Mouse (Mus musculus) limb, embryonic 11.5 days (tissue): ENCODE data around the gene Yars. TPM values are rescaled to one million over a fixed set of nuclear protein-coding genes. Genes with fewer than 3 reads are reported as not detected.
A peak's percentile ranks its signal among the peaks of the same experiment; 100 is the strongest.

ENCODE experiments used
- ATAC-seq: fragments of 200-750 bp; cut with Nextera tagmentation; 2 replicates; pipeline ENCODE4 v1.8.0; 2017; ENCODE audit warnings: low read depth; ENCODE audit not compliant: insufficient number of reproducible peaks, low FRiP score, low TSS enrichment
- DNase-seq: peaks from one replicate; pipeline ENCODE4 v3.0.0-alpha.2; 2015; ENCODE audit warnings: low spot score
- H3K27ac ChIP-seq: fragments of 300-500 bp; sonication (generic); replicated peaks from 2 replicates; pipeline ENCODE4 v1.5.1; 2014; ENCODE audit warnings: low read depth, mild to moderate bottlenecking, low read length
- H3K27me3 ChIP-seq: fragments of 300-500 bp; sonication (generic); 2 replicates; pipeline ENCODE4 v1.6.1; 2014; ENCODE audit warnings: mild to moderate bottlenecking, low read length, mixed read lengths; ENCODE audit not compliant: control insufficient read depth, insufficient read depth
- H3K36me3 ChIP-seq: fragments of 300-500 bp; sonication (generic); 2 replicates; pipeline ENCODE4 v1.6.1; 2014; ENCODE audit warnings: mild to moderate bottlenecking, low read length, moderate library complexity, mixed read lengths; ENCODE audit not compliant: control insufficient read depth, insufficient read depth
- H3K4me1 ChIP-seq: fragments of 300-500 bp; sonication (generic); 2 replicates; pipeline ENCODE4 v1.6.1; 2014; ENCODE audit warnings: low read length, mixed read lengths; ENCODE audit not compliant: control insufficient read depth, insufficient read depth
- H3K4me2 ChIP-seq: fragments of 300-500 bp; sonication (generic); 2 replicates; pipeline ENCODE4 v1.6.1; 2014; ENCODE audit warnings: low read depth, mild to moderate bottlenecking, moderate library complexity; ENCODE audit not compliant: severe bottlenecking
- H3K4me3 ChIP-seq: fragments of 300-500 bp; sonication (generic); 2 replicates; pipeline ENCODE4 v1.5.1; 2014; ENCODE audit warnings: low read depth, low read length
- H3K9ac ChIP-seq: fragments of 300-500 bp; sonication (generic); 2 replicates; pipeline ENCODE4 v1.6.1; 2014; ENCODE audit warnings: mild to moderate bottlenecking, low read length
- H3K9me3 ChIP-seq: fragments of 300-500 bp; sonication (generic); 2 replicates; pipeline ENCODE4 v1.6.1; 2016; ENCODE audit warnings: low read length; ENCODE audit not compliant: control insufficient read depth
- WGBS: fragments of 180-500 bp; shearing (Covaris S2); extraction: QIAGEN DNeasy Blood & Tissue Kit; methylation state at CpG from one replicate; pipeline ENCODE4 v1.1.7; 2014; 5-methylcytosine and 5-hydroxymethylcytosine counted together
- polyA plus RNA-seq: library from polyadenylated mRNA; unstranded; fragments of >200 nt; fragmentation: Nextera tagmentation; extraction: Ambion mirVana; gene quantifications from 2 replicates; pipeline ENCODE4 v1.2.1, GENCODE M21; 2014

Gene Yars
- polyA plus RNA-seq, 1 experiment from 2014 or later: 84.8 TPM

- no peak for DNase-seq
- H3K4me3 ChIP-seq: no peak overlapping the region
- 87% methylated on average over 4 of the region's 4 CpGs for WGBS
- no peak for ATAC-seq
- H3K4me1 ChIP-seq: no peaks in the 10 kb centered on the region
- no peak overlapping the region for H3K9ac ChIP-seq
- no peak overlapping the region for H3K27ac ChIP-seq
- no peaks in the 10 kb centered on the region for H3K27me3 ChIP-seq
- no peaks in the 10 kb centered on the region for H3K9me3 ChIP-seq
- H3K4me2 ChIP-seq: no peak overlapping the region
- H3K36me3 ChIP-seq: peaks cover 2% of the 10 kb centered on the region; the same call in 1 of the 2 replicates
Measured at GRCm38 (mm10) chr4:129161581-129162255, 27.8 kb upstream of the Yars start.

- 89% methylated on average over 1 of the region's 1 CpGs for WGBS
- ATAC-seq: no peak
- peaks cover 22% of the 10 kb centered on the region for H3K36me3 ChIP-seq
Measured at GRCm38 (mm10) chr4:129172529-129172928, 17.0 kb upstream of the Yars start.

GRCm38 (mm10) chr4:129179560-129179959 is 10.0 kb upstream of the Yars start:
- no peak for ATAC-seq
- 72% methylated on average over 1 of the region's 1 CpGs for WGBS

More at GRCm38 (mm10) chr4:129172529-129172928, 17.0 kb upstream of the Yars start:
- no peaks in the 10 kb centered on the region for H3K27me3 ChIP-seq
- no peak overlapping the region for H3K9ac ChIP-seq
- H3K4me3 ChIP-seq: no peak overlapping the region
- H3K4me1 ChIP-seq: no peaks in the 10 kb centered on the region
- no peak for DNase-seq
- H3K27ac ChIP-seq: no peak overlapping the region
- H3K4me2 ChIP-seq: no peak overlapping the region
- H3K9me3 ChIP-seq: no peaks in the 10 kb centered on the region

GRCm38 (mm10) chr4:129188041-129188659 is 1.4 kb upstream of the Yars start:
- Histone ChIP-seq H3K27ac (peak overlapping the region; percentile 91; the same call in 1 of the 2 replicates), H3K27me3 (no peaks in the 10 kb centered on the region), H3K9ac (peak overlapping the region; percentile 88), H3K9me3 (no peaks in the 10 kb centered on the region), H3K4me1 (peaks cover 12% of the 10 kb centered on the region), H3K4me3 (peak overlapping the region; percentile 94), H3K36me3 (no peaks in the 10 kb centered on the region), H3K4me2 (peak overlapping the region; percentile 58)
- ATAC-seq (no peak), DNase-seq (no peak)
- 44% methylated on average over 5 of the region's 5 CpGs for WGBS

More at GRCm38 (mm10) chr4:129179560-129179959, 10.0 kb upstream of the Yars start:
- H3K9me3 ChIP-seq: no peaks in the 10 kb centered on the region
- H3K4me3 ChIP-seq: no peak overlapping the region
- no peaks in the 10 kb centered on the region for H3K4me1 ChIP-seq
- no peak overlapping the region for H3K9ac ChIP-seq
- DNase-seq: no peak
- H3K4me2 ChIP-seq: no peak overlapping the region
- H3K27ac ChIP-seq: no peak overlapping the region
- H3K36me3 ChIP-seq: peaks cover 3% of the 10 kb centered on the region; the same call in 1 of the 2 replicates
- H3K27me3 ChIP-seq: no peaks in the 10 kb centered on the region

- Histone ChIP-seq H3K9me3 (no peaks in the 10 kb centered on the region), H3K27ac (peak overlapping the region; percentile 91), H3K9ac (peak overlapping the region; percentile 88), H3K27me3 (no peaks in the 10 kb centered on the region), H3K4me3 (peak overlapping the region; percentile 94), H3K4me2 (peak overlapping the region; percentile 58), H3K4me1 (peaks cover 12% of the 10 kb centered on the region), H3K36me3 (no peaks in the 10 kb centered on the region)
- under 1% methylated on average over 46 of the region's 74 CpGs for WGBS
- peak; percentile 20; the same call in 1 of the 2 replicates for ATAC-seq
- no peak for DNase-seq
Measured at GRCm38 (mm10) chr4:129188803-129189541, 588 bp upstream of the Yars start.

- 7% methylated on average over 12 of the region's 12 CpGs for WGBS
- ATAC-seq (no peak), DNase-seq (no peak)
- Histone ChIP-seq H3K9ac (peak overlapping the region; percentile 61), H3K27me3 (no peaks in the 10 kb centered on the region), H3K4me2 (peak overlapping the region; percentile 77), H3K36me3 (no peaks in the 10 kb centered on the region), H3K4me1 (peaks cover 12% of the 10 kb centered on the region), H3K4me3 (peak overlapping the region; percentile 94), H3K27ac (no peak overlapping the region), H3K9me3 (no peaks in the 10 kb centered on the region)
Measured at GRCm38 (mm10) chr4:129190538-129190937, 978 bp downstream of the Yars start.

- H3K4me1 ChIP-seq: peaks cover 12% of the 10 kb centered on the region
- no peak overlapping the region; the same call in 1 of the 2 replicates for H3K4me3 ChIP-seq
- H3K36me3 ChIP-seq: no peaks in the 10 kb centered on the region
- no peak overlapping the region for H3K4me2 ChIP-seq
- DNase-seq (no peak), ATAC-seq (no peak)
- WGBS: 80% methylated on average over 5 of the region's 5 CpGs
- H3K27ac ChIP-seq: no peak overlapping the region
- no peaks in the 10 kb centered on the region for H3K27me3 ChIP-seq
- no peaks in the 10 kb centered on the region for H3K9me3 ChIP-seq
- no peak overlapping the region for H3K9ac ChIP-seq
Measured at GRCm38 (mm10) chr4:129191691-129192090, 2.1 kb downstream of the Yars start.

GRCm38 (mm10) chr4:129194280-129194679 is 4.7 kb downstream of the Yars start:
- peaks cover 9% of the 10 kb centered on the region for H3K4me1 ChIP-seq
- H3K9me3 ChIP-seq: no peaks in the 10 kb centered on the region
- no peak for ATAC-seq
- H3K27me3 ChIP-seq: no peaks in the 10 kb centered on the region
- no peak overlapping the region for H3K9ac ChIP-seq
- no peak for DNase-seq
- WGBS: 100% methylated on average over 1 of the region's 1 CpGs
- H3K36me3 ChIP-seq: peaks cover 11% of the 10 kb centered on the region; the same call in 1 of the 2 replicates
- H3K4me3 ChIP-seq: no peak overlapping the region
- no peak overlapping the region for H3K27ac ChIP-seq
- no peak overlapping the region for H3K4me2 ChIP-seq
